In the genomic region with DNA sequence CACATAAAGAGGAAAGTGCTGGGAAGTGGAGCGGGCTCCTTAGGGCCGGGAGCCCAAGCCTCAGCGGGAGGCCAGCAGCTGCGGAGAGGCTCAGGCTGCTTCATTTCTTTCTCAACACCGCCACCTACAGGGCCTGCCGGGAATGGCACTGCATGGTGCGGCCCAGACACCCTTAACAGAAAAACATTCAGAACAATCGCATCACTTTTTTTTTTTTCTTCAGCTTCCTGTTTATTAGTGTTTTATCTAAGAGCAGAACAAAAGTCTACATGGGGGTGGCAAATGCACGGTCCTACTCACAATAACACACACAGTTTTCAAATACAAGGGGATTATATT, we compare ENCODE assay signal across 7 mouse cellular contexts.
DNase-seq lines count a peak whose midpoint lies in the region; ATAC-seq lines count a peak whose summit lies in the region.

No protein-coding gene starts in this region.

- peak; percentile 86 for ATAC-seq in intestine, embryonic 16.5 days
- ATAC-seq in midbrain, embryonic 11.5 days (ENCODE audit: low FRiP score), result peak; percentile 82

- peaks cover 12% of the 10 kb centered on the region; the same call in 1 of the 2 replicates for H3K4me1 ChIP-seq in intestine, embryonic 16.5 days (ENCODE audit: control insufficient read depth, insufficient read depth, low read length)
- peaks cover 18% of the 10 kb centered on the region for H3K4me1 ChIP-seq in midbrain, embryonic 11.5 days (ENCODE audit: control insufficient read depth, insufficient read depth, low read length)

- H3K36me3 ChIP-seq in intestine, embryonic 16.5 days (ENCODE audit: control insufficient read depth, insufficient read depth, low read length), result no peaks in the 10 kb centered on the region
- H3K36me3 ChIP-seq in midbrain, embryonic 11.5 days (ENCODE audit: control insufficient read depth, insufficient read depth, low read length), result no peaks in the 10 kb centered on the region

- H3K4me3 ChIP-seq in intestine, embryonic 16.5 days (ENCODE audit: low read length), result no peak overlapping the region
- no peak overlapping the region for H3K4me3 ChIP-seq in midbrain, embryonic 11.5 days (ENCODE audit: low read depth, low read length)

- peak; percentile 98 for DNase-seq in adrenal gland, adult 18-20 months (ENCODE audit: low spot score in 2 of 2)
- peak; percentile 93 for DNase-seq in embryo, embryonic 11 days
- peak; percentile 90 to 97 for DNase-seq in gastrocnemius, postnatal 36 days
- DNase-seq in left cerebral cortex, postnatal 25 days (ENCODE audit: low spot score in 2 of 2), result peak; percentile 91 to 92
- DNase-seq in midbrain, embryonic 11.5 days (ENCODE audit: low spot score, missing footprints), result peak; percentile 100
- peak; percentile 98 for DNase-seq in right cerebral cortex, postnatal 4 days

- 0 out of 2 replicates have a peak, but pooled peaks cover 2% of the 10 kb centered on the region for H3K27me3 ChIP-seq in intestine, embryonic 16.5 days (replicated peaks; ENCODE audit: control insufficient read depth, insufficient read depth, low read length)
- no peaks in the 10 kb centered on the region; the same call in 1 of the 2 replicates for H3K27me3 ChIP-seq in midbrain, embryonic 11.5 days (ENCODE audit: control insufficient read depth, insufficient read depth, low read length)

- H3K9ac ChIP-seq in intestine, embryonic 16.5 days (ENCODE audit: low read depth, low read length), result no peak overlapping the region
- no peak overlapping the region for H3K9ac ChIP-seq in midbrain, embryonic 11.5 days (ENCODE audit: low read length)

- intact Hi-C loops in gastrocnemius, postnatal 36 days (cut with DNase I), result loop anchor here (1.0 to 5.0 kb wide), 2 partner anchors 272 to 314 kb away; no protein-coding TSS in a partner anchor
- intact Hi-C loops in left cerebral cortex, postnatal 25 days (cut with DNase I), result loop anchor here (1.0 kb wide), 2 partner anchors 274 to 507 kb away; no protein-coding TSS in a partner anchor

- no peak overlapping the region for H3K4me2 ChIP-seq in intestine, embryonic 16.5 days (ENCODE audit: low read depth, low read length)
- no peak overlapping the region for H3K4me2 ChIP-seq in midbrain, embryonic 11.5 days

- no peaks in the 10 kb centered on the region for H3K9me3 ChIP-seq in intestine, embryonic 16.5 days (ENCODE audit: control insufficient read depth, low read length)
- no peaks in the 10 kb centered on the region for H3K9me3 ChIP-seq in midbrain, embryonic 11.5 days (ENCODE audit: control insufficient read depth, low read length)

- WGBS in intestine, embryonic 16.5 days, result 2% methylated on average over 9 of the region's 9 CpGs
- 4% methylated on average over 9 of the region's 9 CpGs for WGBS in midbrain, embryonic 11.5 days

- no peak overlapping the region for H3K27ac ChIP-seq in intestine, embryonic 16.5 days (ENCODE audit: low read length)
- no peak overlapping the region for H3K27ac ChIP-seq in midbrain, embryonic 11.5 days (ENCODE audit: low read depth, low read length)
